Mouse (Mus musculus) CH12.LX (cell line): ENCODE data around the gene Jtb. TPM values are rescaled to one million over a fixed set of nuclear protein-coding genes. Genes with fewer than 3 reads are reported as not detected.

Source experiments
- DNase-seq: peaks from one replicate; pipeline ENCODE4 v3.0.0-alpha.2; 2013; ENCODE audit errors: extremely low read depth
- H3K27ac ChIP-seq: 2 replicates; pipeline ENCODE4 v1.5.1; 2012; ENCODE audit warnings: low read depth, mild to moderate bottlenecking, control low read depth, moderate library complexity; ENCODE audit not compliant: insufficient read depth
- H3K27me3 ChIP-seq: replicated peaks from 2 replicates; pipeline ENCODE3; 2012; ENCODE audit warnings: inconsistent platforms
- H3K36me3 ChIP-seq, 2 experiments: replicated peaks in 1 of 2; 2 replicates each; pipeline versions ENCODE3 to v1.6.1; 2012; ENCODE audit warnings: inconsistent platforms in 1 of 2, low read length in 1 of 2, mild to moderate bottlenecking in 1 of 2, mixed read lengths in 1 of 2, moderate library complexity in 1 of 2; ENCODE audit not compliant: control insufficient read depth in 1 of 2, insufficient read depth in 1 of 2
- H3K4me1 ChIP-seq, 2 experiments: 2 replicates each; pipeline ENCODE4 v1.6.1; 2012; ENCODE audit warnings: inconsistent platforms in 1 of 2, moderate library complexity in 1 of 2; ENCODE audit not compliant: insufficient read depth in 2 of 2, control insufficient read depth in 1 of 2
- H3K4me2 ChIP-seq: 2 replicates; pipeline ENCODE4 v1.6.1; 2012; ENCODE audit warnings: low read depth, mild to moderate bottlenecking, control low read depth; ENCODE audit not compliant: poor library complexity, insufficient read depth, severe bottlenecking
- H3K4me3 ChIP-seq, 3 experiments: fragments of 150-350 bp in 1 of 3; sonication (generic) in 1 of 3; replicated peaks in 1 of 3; 2 replicates each; pipeline versions ENCODE3 to v1.5.1; 2011 to 2012; ENCODE audit warnings: low read depth in 2 of 3, low read length in 2 of 3, mild to moderate bottlenecking in 2 of 3, moderate library complexity in 2 of 3, control low read depth in 1 of 3, improper control_type of control experiment in 1 of 3, inconsistent platforms in 1 of 3, mixed read lengths in 1 of 3; ENCODE audit not compliant: poor library complexity in 1 of 3
- H3K79me2 ChIP-seq: replicated peaks from 2 replicates; pipeline ENCODE4 v1.6.1; 2012; ENCODE audit warnings: mild to moderate bottlenecking, moderate library complexity; ENCODE audit not compliant: control insufficient read depth, poor library complexity, insufficient read depth, severe bottlenecking; ENCODE audit errors: extremely low read depth
- H3K9ac ChIP-seq: 2 replicates; pipeline ENCODE4 v1.6.1; 2012; ENCODE audit warnings: low read depth, mild to moderate bottlenecking, control low read depth, moderate library complexity; ENCODE audit not compliant: insufficient read depth
- H3K9me3 ChIP-seq: replicated peaks from 2 replicates; pipeline ENCODE3; 2012; ENCODE audit warnings: low read length, inconsistent platforms, mixed read lengths
- CHD1 ChIP-seq: IDR thresholded peaks from 2 replicates; pipeline ENCODE4 v1.6.1; 2012; ENCODE audit warnings: low read depth, low read length, improper control_type of control experiment, inconsistent platforms
- E2F4 ChIP-seq: IDR thresholded peaks from 2 replicates; pipeline ENCODE4 v1.6.1; 2011; ENCODE audit warnings: low read depth, low read length, improper control_type of control experiment; ENCODE audit not compliant: insufficient replicate concordance
- ETS1 ChIP-seq: conservative IDR thresholded peaks from 2 replicates; pipeline ENCODE4 v1.6.1; 2012; ENCODE audit warnings: low read depth, mild to moderate bottlenecking, inconsistent platforms, low read length, improper control_type of control experiment, moderate library complexity
- HCFC1 ChIP-seq: IDR thresholded peaks from 2 replicates; pipeline ENCODE4 v1.6.1; 2012; ENCODE audit warnings: low read depth, mild to moderate bottlenecking, inconsistent platforms, low read length, improper control_type of control experiment
- IRF4 ChIP-seq: IDR thresholded peaks from 2 replicates; pipeline ENCODE4 v1.6.1; 2014; ENCODE audit warnings: low read depth, mild to moderate bottlenecking, inconsistent platforms, low read length, improper control_type of control experiment
- JUN ChIP-seq: IDR thresholded peaks from 2 replicates; pipeline ENCODE4 v1.6.1; 2011; ENCODE audit warnings: low read depth, mild to moderate bottlenecking, low read length, improper control_type of control experiment, moderate library complexity; ENCODE audit not compliant: insufficient read depth
- JUND ChIP-seq: conservative IDR thresholded peaks from 2 replicates; pipeline ENCODE4 v1.6.1; 2011; ENCODE audit warnings: low read depth, low read length, improper control_type of control experiment
- KAT2A ChIP-seq: IDR thresholded peaks from 2 replicates; pipeline ENCODE4 v1.6.1; 2012; ENCODE audit warnings: low read length, improper control_type of control experiment, inconsistent platforms; ENCODE audit not compliant: insufficient replicate concordance
- MAX ChIP-seq: IDR thresholded peaks from 2 replicates; pipeline ENCODE4 v1.6.1; 2011; ENCODE audit warnings: low read length, improper control_type of control experiment
- MEF2A ChIP-seq: IDR thresholded peaks from 2 replicates; pipeline ENCODE4 v1.6.1; 2014; ENCODE audit warnings: low read depth, mild to moderate bottlenecking, inconsistent platforms, low read length, improper control_type of control experiment, borderline replicate concordance
- MXI1 ChIP-seq: IDR thresholded peaks from 2 replicates; pipeline ENCODE4 v1.6.1; 2011; ENCODE audit warnings: mild to moderate bottlenecking, low read depth, low read length, improper control_type of control experiment
- MYC ChIP-seq: IDR thresholded peaks from 2 replicates; pipeline ENCODE4 v1.6.1; 2011; ENCODE audit warnings: low read depth, mild to moderate bottlenecking, improper control_type of control experiment, low read length
- POLR2A ChIP-seq: IDR thresholded peaks from 2 replicates; pipeline ENCODE4 v1.6.1; 2011; ENCODE audit warnings: low read depth, mild to moderate bottlenecking, improper control_type of control experiment, low read length
- POLR2AphosphoS2 ChIP-seq: IDR thresholded peaks from 2 replicates; pipeline ENCODE4 v1.6.1; 2011; ENCODE audit warnings: low read depth, low read length, improper control_type of control experiment
- RAD21 ChIP-seq: IDR thresholded peaks from 2 replicates; pipeline ENCODE4 v1.6.1; 2011; ENCODE audit warnings: low read depth, mild to moderate bottlenecking, low read length, improper control_type of control experiment, moderate library complexity
- SMC3 ChIP-seq: IDR thresholded peaks from 2 replicates; pipeline ENCODE4 v1.6.1; 2011; ENCODE audit warnings: low read depth, low read length, improper control_type of control experiment
- dilution Hi-C: fragments of 300-500 bp; cut with MboI; formaldehyde crosslinking; loops from 2 replicates; pipeline ENCODE4 v1.14.3; 2020; ENCODE audit warnings: low sequenced_read_pairs; ENCODE audit not compliant: extremely low pct_unique_long_range_greater_than_20kb, extremely low pct_ligation_motif_present
- in situ Hi-C: fragments of 300-500 bp; cut with MboI; formaldehyde crosslinking; loops from 3 replicates; pipeline ENCODE4 v1.14.3; 2019; ENCODE audit warnings: low sequenced_read_pairs, low pct_ligation_motif_present, low pct_unique_long_range_greater_than_20kb, mixed read lengths
- polyA plus RNA-seq: library from polyadenylated mRNA; unstranded; fragments of >175 nt; gene quantifications from 2 replicates; pipeline ENCODE4 v1.2.1, GENCODE M21; 2012; ENCODE audit warnings: low read depth; ENCODE audit not compliant: insufficient read length
- total RNA-seq, 2 experiments: library from RNA; depleted of rRNA; stranded (reverse); fragments of 300-350 nt in 1 of 2; fragments of >200 nt in 1 of 2; gene quantifications; 2 replicates each; pipeline ENCODE4 v1.2.3; 2012 to 2014

Gene Jtb
- total and polyA plus RNA-seq, 3 experiments, result 50.8 to 73.6 (median 54.2) TPM

DNA sequence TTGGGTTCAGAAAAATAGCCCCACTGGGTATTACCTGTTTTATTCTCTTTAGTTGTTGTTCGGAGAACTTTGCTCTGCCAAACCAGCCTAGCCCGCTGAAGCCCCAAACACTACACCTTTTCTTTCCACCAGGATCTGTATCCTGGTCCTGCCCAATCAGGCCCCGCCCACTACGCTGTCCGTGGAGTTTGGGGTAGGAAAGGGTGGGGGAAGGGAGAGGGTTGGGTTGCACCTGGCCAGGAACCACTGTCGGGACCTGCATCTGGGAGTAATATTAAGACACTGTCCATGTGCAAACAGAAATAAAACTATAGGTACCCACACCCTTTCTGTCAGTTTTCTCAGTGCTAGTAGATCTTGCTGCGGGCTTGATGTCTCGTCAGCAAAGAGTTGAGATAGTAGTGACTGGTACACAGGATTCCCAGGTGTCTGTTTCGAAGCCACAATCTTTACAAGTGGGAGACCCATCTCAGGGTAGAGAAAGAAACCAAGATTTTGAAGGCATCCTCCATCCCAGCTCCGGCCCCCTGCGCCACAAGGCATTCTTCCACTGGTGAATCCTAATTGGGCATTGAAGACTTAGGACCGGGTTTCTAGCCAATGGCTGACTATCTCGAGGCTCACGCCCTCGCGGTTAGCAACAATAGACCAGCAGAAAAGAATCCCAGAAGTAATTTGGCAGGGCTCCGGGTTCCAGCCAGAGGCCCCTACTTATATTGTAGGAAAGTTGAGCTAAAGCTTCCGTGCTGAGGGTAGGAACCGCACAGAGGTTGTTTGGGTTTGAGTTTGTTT lies 11.8 kb downstream of the Jtb start, which contains the start of gene Creb3l4:
Creb3l4 (minus strand) TSS at position 529 of the 792 bp plus-strand sequence.
- no peak for TF ChIP-seq JUN
- TF ChIP-seq POLR2AphosphoS2, result no peak
- no peak for TF ChIP-seq MEF2A
- TF ChIP-seq HCFC1, result no peak
- TF ChIP-seq KAT2A, result no peak
- TF ChIP-seq JUND, result no peak
- Histone ChIP-seq H3K4me1 (peaks cover 10 to 42% of the 10 kb centered on the region in 2 experiments; a peak in 3 of 4 replicates), H3K9ac (no peak within 1 kb of the TSS), H3K27ac (no peak within 1 kb of the TSS), H3K9me3 (no peaks in the 10 kb centered on the region), H3K4me3 (no peak within 1 kb of the TSS), H3K79me2 (0 out of 2 replicates have a peak, but pooled peaks cover under 1% of the 10 kb centered on the region), H3K36me3 (peaks cover 0 to 6% of the 10 kb centered on the region in 2 experiments), H3K4me2 (no peak within 1 kb of the TSS), H3K27me3 (no peaks in the 10 kb centered on the region)
- dilution Hi-C loops, result no loop called here
- DNase-seq, result no peak
- in situ Hi-C loops, result no loop called here

DNA sequence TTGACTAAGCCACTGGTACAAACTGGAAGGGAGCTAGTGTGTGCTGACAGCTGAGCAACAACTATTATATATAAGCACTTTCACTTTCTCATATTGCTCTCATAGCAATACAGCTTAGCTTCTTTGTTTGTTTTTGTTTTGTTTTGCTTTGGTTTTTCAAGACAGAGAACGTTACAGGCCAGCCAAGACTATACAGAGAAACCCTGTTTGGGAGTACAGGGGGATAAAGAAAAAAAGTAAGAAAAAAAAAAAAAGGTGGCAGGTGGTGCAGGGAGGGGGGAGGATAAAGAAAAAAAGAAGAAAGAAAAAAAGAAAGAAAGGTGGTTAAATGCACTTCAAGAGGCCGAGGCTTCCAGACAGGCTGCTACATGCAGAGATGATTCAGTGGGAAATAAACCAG lies 14.0 kb downstream of the Jtb start:
- Histone ChIP-seq H3K27me3 (no peaks in the 10 kb centered on the region), H3K27ac (no peak overlapping the region), H3K36me3 (peaks cover under 1 to 6% of the 10 kb centered on the region in 2 experiments), H3K4me1 (peaks cover 10 to 47% of the 10 kb centered on the region in 2 experiments; a peak in 3 of 4 replicates), H3K9ac (no peak overlapping the region), H3K79me2 (peaks cover 14% of the 10 kb centered on the region), H3K9me3 (no peaks in the 10 kb centered on the region), H3K4me3 (no peak overlapping the region), H3K4me2 (no peak overlapping the region)
- in situ Hi-C loops, result no loop called here
- DNase-seq, result no peak
- dilution Hi-C loops, result no loop called here
- TF ChIP-seq MYC (no peak), CHD1 (no peak), MAX (no peak), KAT2A (no peak), JUND (no peak), E2F4 (no peak), POLR2A (no peak), SMC3 (no peak)

DNA sequence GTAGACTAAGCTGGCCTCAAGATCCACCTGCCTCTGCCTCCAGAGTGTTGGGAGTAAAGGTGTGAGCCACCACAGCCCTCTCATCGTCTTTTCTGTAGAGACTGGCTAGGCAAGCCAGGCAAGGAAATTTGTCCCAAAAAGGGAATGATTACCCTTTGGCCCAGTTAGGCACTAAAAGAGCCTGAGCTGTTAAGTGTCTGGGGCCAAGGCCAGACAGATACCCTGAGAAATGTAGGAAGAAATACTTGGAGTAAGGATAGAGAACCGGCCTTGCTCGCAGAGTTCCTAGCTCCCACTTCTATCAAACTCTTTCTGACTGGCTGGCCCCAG lies 16.2 kb downstream of the Jtb start:
- Histone ChIP-seq H3K27me3 (no peaks in the 10 kb centered on the region), H3K9ac (peak overlapping the region; percentile 76), H3K27ac (peak overlapping the region; percentile 60), H3K79me2 (peaks cover 16% of the 10 kb centered on the region), H3K4me3 (peak overlapping the region; percentile 41 to 47 (median 46)), H3K36me3 (peaks cover 15 to 21% of the 10 kb centered on the region in 2 experiments), H3K4me2 (peak overlapping the region; percentile 96), H3K9me3 (no peaks in the 10 kb centered on the region), H3K4me1 (peaks cover 3 to 43% of the 10 kb centered on the region in 2 experiments; a peak in 3 of 4 replicates)
- in situ Hi-C loops, result no loop called here
- TF ChIP-seq RAD21 (no peak), MXI1 (no peak), ETS1 (no peak), IRF4 (0 out of 2 replicates have a peak, but pooled peaks have one; percentile 38)
- dilution Hi-C loops, result no loop called here
- no peak for DNase-seq
